Mouse (Mus musculus): ENCODE measurements around the gene Sypl2. TPM values are rescaled to one million over a fixed set of nuclear protein-coding genes. Genes with fewer than 3 reads are reported as not detected.

The Sypl2 gene
- polyA plus RNA-seq, 1 experiment from 2014 or later, result 3.1 TPM

DNA sequence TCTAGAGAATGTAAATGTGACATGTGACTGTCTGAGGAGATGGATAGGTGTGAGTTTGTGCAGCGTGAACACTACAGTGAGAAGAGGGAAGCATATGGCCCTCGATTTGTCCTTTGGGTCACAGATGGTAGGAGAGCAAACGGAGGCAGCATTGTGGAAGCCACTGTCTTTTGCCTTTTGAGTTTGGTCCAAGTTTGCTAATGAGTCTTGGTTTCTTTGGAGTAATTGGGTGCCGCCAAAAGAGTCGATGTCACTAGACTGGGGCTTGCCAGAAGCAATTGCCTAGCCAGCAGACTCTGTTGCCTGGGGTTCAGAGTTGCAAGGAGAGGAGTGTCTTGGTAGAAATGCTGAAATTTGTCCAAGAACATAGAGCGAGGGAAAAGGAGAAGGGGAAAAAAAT is 14.6 kb downstream of the Sypl2 start:
- peaks cover 8% of the 10 kb centered on the region for H3K36me3 ChIP-seq (ENCODE audit: control insufficient read depth, insufficient read depth, low read length)
- no peaks in the 10 kb centered on the region for H3K9me3 ChIP-seq (ENCODE audit: control insufficient read depth, low read length)
- no peak overlapping the region for H3K27ac ChIP-seq (replicated peaks in 1 of 2; ENCODE audit: control insufficient read depth in 1 of 2, insufficient read depth in 1 of 2, low read depth in 2 of 2, low read length in 2 of 2)
- H3K4me3 ChIP-seq (ENCODE audit: control insufficient read depth in 1 of 2, insufficient read depth in 1 of 2, low read depth in 1 of 2, low read length in 2 of 2), result no peak overlapping the region
- H3K27me3 ChIP-seq (ENCODE audit: control insufficient read depth, insufficient read depth, low read length), result 0 out of 2 replicates have a peak, but pooled peaks cover 5% of the 10 kb centered on the region
- no peak overlapping the region for H3K4me2 ChIP-seq (ENCODE audit: low read length)
- 89% methylated on average over 6 of the region's 6 CpGs for WGBS
- no peak for ATAC-seq (ENCODE audit: insufficient number of reproducible peaks, insufficient read depth, low FRiP score, low read depth)
- H3K4me1 ChIP-seq (ENCODE audit: control insufficient read depth in 2 of 2, insufficient read depth in 2 of 2, low read length in 2 of 2), result peaks cover 9 to 13% of the 10 kb centered on the region in 2 experiments
- H3K9ac ChIP-seq (ENCODE audit: low read length), result no peak overlapping the region

GRCm38 (mm10) chr3:108210771-108211139 is 15.7 kb downstream of the Sypl2 start, which contains the start of gene Atxn7l2:
Gene Atxn7l2, minus strand, starts transcription at chr3:108210934.
- H3K27me3 ChIP-seq (ENCODE audit: control insufficient read depth, insufficient read depth, low read length), result no peaks in the 10 kb centered on the region
- H3K4me3 ChIP-seq (ENCODE audit: control insufficient read depth in 1 of 2, insufficient read depth in 1 of 2, low read depth in 1 of 2, low read length in 2 of 2), result peak within 1 kb of the TSS; percentile 58 to 81
- H3K27ac ChIP-seq (replicated peaks in 1 of 2; ENCODE audit: control insufficient read depth in 1 of 2, insufficient read depth in 1 of 2, low read depth in 2 of 2, low read length in 2 of 2), result peak within 1 kb of the TSS; percentile 87 to 93
- peak; percentile 76 for ATAC-seq (ENCODE audit: insufficient number of reproducible peaks, insufficient read depth, low FRiP score, low read depth)
- WGBS, result under 1% methylated on average over 14 of the region's 14 CpGs
- no peaks in the 10 kb centered on the region for H3K9me3 ChIP-seq (ENCODE audit: control insufficient read depth, low read length)
- peak within 1 kb of the TSS; percentile 75 for H3K4me2 ChIP-seq (ENCODE audit: low read length)
- peaks cover 9 to 13% of the 10 kb centered on the region in 2 experiments for H3K4me1 ChIP-seq (ENCODE audit: control insufficient read depth in 2 of 2, insufficient read depth in 2 of 2, low read length in 2 of 2)
- H3K9ac ChIP-seq (ENCODE audit: low read length), result peak within 1 kb of the TSS; percentile 81
- H3K36me3 ChIP-seq (ENCODE audit: control insufficient read depth, insufficient read depth, low read length), result peaks cover 19% of the 10 kb centered on the region

GRCm38 (mm10) chr3:108209946-108210770 is 16.3 kb downstream of the Sypl2 start:
- Histone ChIP-seq H3K27ac (replicated peaks in 1 of 2; ENCODE audit: control insufficient read depth in 1 of 2, insufficient read depth in 1 of 2, low read depth in 2 of 2, low read length in 2 of 2) (peak overlapping the region; percentile 87 to 93), H3K9me3 (ENCODE audit: control insufficient read depth, low read length) (no peaks in the 10 kb centered on the region), H3K4me3 (ENCODE audit: control insufficient read depth in 1 of 2, insufficient read depth in 1 of 2, low read depth in 1 of 2, low read length in 2 of 2) (peak overlapping the region; percentile 58 to 81), H3K4me1 (ENCODE audit: control insufficient read depth in 2 of 2, insufficient read depth in 2 of 2, low read length in 2 of 2) (peaks cover 9 to 13% of the 10 kb centered on the region in 2 experiments), H3K9ac (ENCODE audit: low read length) (peak overlapping the region; percentile 81), H3K4me2 (ENCODE audit: low read length) (peak overlapping the region; percentile 75), H3K27me3 (ENCODE audit: control insufficient read depth, insufficient read depth, low read length) (no peaks in the 10 kb centered on the region), H3K36me3 (ENCODE audit: control insufficient read depth, insufficient read depth, low read length) (peaks cover 25% of the 10 kb centered on the region)
- peak; percentile 93 for ATAC-seq (ENCODE audit: insufficient number of reproducible peaks, insufficient read depth, low FRiP score, low read depth)
- under 1% methylated on average over 60 of the region's 72 CpGs for WGBS

DNA sequence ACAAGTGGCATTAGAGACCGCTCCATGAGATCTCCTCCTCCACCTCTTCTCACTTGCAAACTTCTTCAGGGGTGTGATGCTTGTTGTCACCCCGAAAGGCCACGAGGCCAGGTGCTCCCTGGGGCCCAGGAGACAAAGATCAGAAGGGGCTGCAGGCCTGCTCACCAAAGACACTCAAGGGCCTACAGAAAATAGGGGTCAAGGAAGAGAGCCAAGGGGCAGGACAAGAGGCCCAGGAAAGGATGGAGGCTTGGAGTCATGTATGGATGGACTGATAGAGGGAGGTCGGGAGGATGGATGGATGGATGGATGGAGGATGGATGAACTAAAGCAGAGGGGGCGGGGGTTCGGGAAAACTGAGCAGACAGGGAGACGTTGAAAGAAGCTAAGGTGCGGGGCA is 16.9 kb downstream of the Sypl2 start:
- no peak for ATAC-seq (ENCODE audit: insufficient number of reproducible peaks, insufficient read depth, low FRiP score, low read depth)
- WGBS, result 9% methylated on average over 8 of the region's 8 CpGs
- Histone ChIP-seq H3K27ac (replicated peaks in 1 of 2; ENCODE audit: control insufficient read depth in 1 of 2, insufficient read depth in 1 of 2, low read depth in 2 of 2, low read length in 2 of 2) (no peak overlapping the region), H3K27me3 (ENCODE audit: control insufficient read depth, insufficient read depth, low read length) (no peaks in the 10 kb centered on the region), H3K4me1 (ENCODE audit: control insufficient read depth in 2 of 2, insufficient read depth in 2 of 2, low read length in 2 of 2) (peaks cover 9 to 13% of the 10 kb centered on the region in 2 experiments), H3K9ac (ENCODE audit: low read length) (peak overlapping the region; percentile 81), H3K9me3 (ENCODE audit: control insufficient read depth, low read length) (no peaks in the 10 kb centered on the region), H3K36me3 (ENCODE audit: control insufficient read depth, insufficient read depth, low read length) (peaks cover 32% of the 10 kb centered on the region), H3K4me3 (ENCODE audit: control insufficient read depth in 1 of 2, insufficient read depth in 1 of 2, low read depth in 1 of 2, low read length in 2 of 2) (peak overlapping the region; percentile 58 to 81), H3K4me2 (ENCODE audit: low read length) (peak overlapping the region; percentile 75)

DNA sequence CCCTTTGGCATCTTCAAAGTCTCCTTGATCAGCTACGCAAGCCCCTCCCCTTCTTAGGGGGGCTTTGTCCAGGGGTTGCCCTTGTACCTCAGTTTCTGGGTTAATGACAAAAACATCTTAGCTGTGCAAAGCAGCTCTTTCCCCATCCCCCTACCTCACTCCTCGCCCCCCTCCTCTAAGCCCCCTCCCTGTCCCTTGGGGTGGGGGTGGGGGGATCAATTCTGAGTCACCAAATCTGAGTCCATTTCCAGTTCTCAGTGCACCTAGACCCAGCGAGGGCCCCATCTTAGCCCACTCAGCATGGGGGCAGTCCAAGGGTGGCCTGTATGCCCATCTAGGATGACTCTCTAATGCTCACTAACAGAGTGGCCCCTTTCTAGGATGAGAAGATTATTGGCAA is 17.4 kb downstream of the Sypl2 start:
- peak overlapping the region; percentile 75 for H3K4me2 ChIP-seq (ENCODE audit: low read length)

DNA sequence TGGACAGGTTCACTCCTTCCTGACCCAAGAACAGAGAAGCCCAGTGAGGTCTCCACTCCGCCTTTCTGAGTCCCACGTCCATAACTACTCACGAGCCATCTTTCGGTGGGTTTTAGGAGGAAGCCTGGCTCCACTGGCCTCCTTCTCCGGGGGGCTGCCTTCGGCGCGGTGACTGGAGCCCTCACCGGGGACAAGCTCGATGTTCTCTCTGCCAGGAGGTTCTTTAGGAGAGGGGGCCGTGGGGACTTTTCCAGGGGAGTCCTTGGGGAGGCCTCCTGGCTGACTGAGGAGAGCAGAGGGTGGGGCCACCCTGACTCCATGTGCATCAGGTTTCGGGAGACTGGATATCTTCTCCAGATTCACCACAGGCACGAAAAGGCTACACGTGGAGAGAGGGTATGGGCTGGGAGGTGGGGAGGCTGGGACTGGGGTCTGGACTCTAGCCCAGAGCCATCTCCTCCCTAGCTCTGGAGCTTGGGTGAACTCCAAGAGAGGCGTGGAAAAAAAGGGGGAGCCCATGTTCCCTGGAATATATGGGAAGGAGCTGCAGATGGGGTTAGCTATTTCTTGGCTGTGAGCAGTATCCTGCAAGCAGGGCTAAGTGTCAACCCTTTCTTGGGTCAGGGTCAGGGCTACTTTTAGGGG is 19.6 kb downstream of the Sypl2 start:
- WGBS, result 86% methylated on average over 15 of the region's 15 CpGs
- Histone ChIP-seq H3K36me3 (ENCODE audit: control insufficient read depth, insufficient read depth, low read length) (peaks cover 57% of the 10 kb centered on the region), H3K27ac (replicated peaks in 1 of 2; ENCODE audit: control insufficient read depth in 1 of 2, insufficient read depth in 1 of 2, low read depth in 2 of 2, low read length in 2 of 2) (no peak overlapping the region), H3K9ac (ENCODE audit: low read length) (no peak overlapping the region), H3K9me3 (ENCODE audit: control insufficient read depth, low read length) (no peaks in the 10 kb centered on the region), H3K4me1 (ENCODE audit: control insufficient read depth in 2 of 2, insufficient read depth in 2 of 2, low read length in 2 of 2) (peaks cover 9 to 13% of the 10 kb centered on the region in 2 experiments), H3K4me2 (ENCODE audit: low read length) (no peak overlapping the region), H3K4me3 (ENCODE audit: control insufficient read depth in 1 of 2, insufficient read depth in 1 of 2, low read depth in 1 of 2, low read length in 2 of 2) (no peak overlapping the region), H3K27me3 (ENCODE audit: control insufficient read depth, insufficient read depth, low read length) (no peaks in the 10 kb centered on the region)
- no peak for ATAC-seq (ENCODE audit: insufficient number of reproducible peaks, insufficient read depth, low FRiP score, low read depth)

More for the DNA sequence above, 17.4 kb downstream of the Sypl2 start:
- H3K4me1 ChIP-seq (ENCODE audit: control insufficient read depth in 2 of 2, insufficient read depth in 2 of 2, low read length in 2 of 2), result peaks cover 9 to 13% of the 10 kb centered on the region in 2 experiments
- H3K36me3 ChIP-seq (ENCODE audit: control insufficient read depth, insufficient read depth, low read length), result peaks cover 37% of the 10 kb centered on the region
- ATAC-seq (ENCODE audit: insufficient number of reproducible peaks, insufficient read depth, low FRiP score, low read depth), result no peak
- H3K27ac ChIP-seq (replicated peaks in 1 of 2; ENCODE audit: control insufficient read depth in 1 of 2, insufficient read depth in 1 of 2, low read depth in 2 of 2, low read length in 2 of 2), result no peak overlapping the region
- H3K9me3 ChIP-seq (ENCODE audit: control insufficient read depth, low read length), result no peaks in the 10 kb centered on the region
- H3K9ac ChIP-seq (ENCODE audit: low read length), result peak overlapping the region; percentile 81
- WGBS, result 82% methylated on average over 3 of the region's 3 CpGs
- no peaks in the 10 kb centered on the region for H3K27me3 ChIP-seq (ENCODE audit: control insufficient read depth, insufficient read depth, low read length)
- peak overlapping the region in 1 of 2 experiments; percentile 58; a peak in 1 of 4 replicates for H3K4me3 ChIP-seq (ENCODE audit: control insufficient read depth in 1 of 2, insufficient read depth in 1 of 2, low read depth in 1 of 2, low read length in 2 of 2)

GRCm38 (mm10) chr3:108205601-108206000 is 20.8 kb downstream of the Sypl2 start:
- 83% methylated on average over 8 of the region's 8 CpGs for WGBS
- no peaks in the 10 kb centered on the region for H3K9me3 ChIP-seq (ENCODE audit: control insufficient read depth, low read length)
- H3K4me3 ChIP-seq (ENCODE audit: control insufficient read depth in 1 of 2, insufficient read depth in 1 of 2, low read depth in 1 of 2, low read length in 2 of 2), result no peak overlapping the region
- no peak for ATAC-seq (ENCODE audit: insufficient number of reproducible peaks, insufficient read depth, low FRiP score, low read depth)
- peaks cover 61% of the 10 kb centered on the region for H3K36me3 ChIP-seq (ENCODE audit: control insufficient read depth, insufficient read depth, low read length)
- H3K27ac ChIP-seq (replicated peaks in 1 of 2; ENCODE audit: control insufficient read depth in 1 of 2, insufficient read depth in 1 of 2, low read depth in 2 of 2, low read length in 2 of 2), result no peak overlapping the region
- H3K27me3 ChIP-seq (ENCODE audit: control insufficient read depth, insufficient read depth, low read length), result no peaks in the 10 kb centered on the region
- H3K4me1 ChIP-seq (ENCODE audit: control insufficient read depth in 2 of 2, insufficient read depth in 2 of 2, low read length in 2 of 2), result peaks cover 9 to 18% of the 10 kb centered on the region in 2 experiments
- H3K9ac ChIP-seq (ENCODE audit: low read length), result no peak overlapping the region
- H3K4me2 ChIP-seq (ENCODE audit: low read length), result no peak overlapping the region

Measured in heart, embryonic 14.5 days (tissue).